Mouse (Mus musculus) gastrocnemius, adult 2 months (tissue): ENCODE data around the gene Tldc2. TPM values are rescaled to one million over a fixed set of nuclear protein-coding genes. Genes with fewer than 3 reads are reported as not detected.
A peak's percentile ranks its signal among the peaks of the same experiment; 100 is the strongest.

Experiments
- DNase-seq: peaks from one replicate; pipeline ENCODE4 v3.0.0; 2022
- H3K27ac ChIP-seq: fragments of 200-600 bp; 2 replicates; pipeline ENCODE4 v1.8.1; 2022; ENCODE audit warnings: mild to moderate bottlenecking
- H3K4me3 ChIP-seq: fragments of 200-600 bp; 2 replicates; pipeline ENCODE4 v1.8.1; 2022; ENCODE audit warnings: mild to moderate bottlenecking, moderate library complexity
- CTCF ChIP-seq: fragments of 200-600 bp; IDR thresholded peaks from 2 replicates; pipeline ENCODE4 v1.8.1; 2022; ENCODE audit warnings: antibody characterized with exemption, mild to moderate bottlenecking, moderate library complexity
- intact Hi-C: fragments of 180-260 bp; cut with DNase I; formaldehyde crosslinking; loops from one replicate; pipeline ENCODE4 v1.15.1; 2025
- total RNA-seq, 2 experiments: library from RNA; stranded (reverse); gene quantifications; 2 replicates each; pipeline ENCODE4 v1.2.3; 2021

Tldc2 gene
- total RNA-seq, 2 experiments from 2014 or later = not detected

GRCm38 (mm10) chr2:157064978-157065878 is 21.6 kb upstream of the Tldc2 start:
- intact Hi-C loops = no loop called here
- DNase-seq = peak; percentile 71
- H3K27ac ChIP-seq = peak overlapping the region; percentile 84

GRCm38 (mm10) chr2:157065879-157066226 is 21.0 kb upstream of the Tldc2 start:
- Histone ChIP-seq H3K27ac (peak overlapping the region; percentile 84), H3K4me3 (0 out of 2 replicates have a peak overlapping the region, but pooled peaks have one; percentile 3)
- intact Hi-C loops = no loop called here
- DNase-seq = peak; percentile 54
- no peak for TF ChIP-seq CTCF

More at GRCm38 (mm10) chr2:157064978-157065878, 21.6 kb upstream of the Tldc2 start:
- no peak for TF ChIP-seq CTCF
- H3K4me3 ChIP-seq = 0 out of 2 replicates have a peak overlapping the region, but pooled peaks have one; percentile 3

GRCm38 (mm10) chr2:157066731-157067430 is 20.0 kb upstream of the Tldc2 start:
- Histone ChIP-seq H3K27ac (peak overlapping the region; percentile 84), H3K4me3 (no peak overlapping the region)
- TF ChIP-seq CTCF = no peak
- intact Hi-C loops = no loop called here
- no peak for DNase-seq

GRCm38 (mm10) chr2:157068701-157069354 is 18.0 kb upstream of the Tldc2 start:
- DNase-seq = no peak
- intact Hi-C loops = no loop called here
- H3K27ac ChIP-seq = peak overlapping the region; percentile 81
- no peak for TF ChIP-seq CTCF
- peak overlapping the region; percentile 23 for H3K4me3 ChIP-seq

GRCm38 (mm10) chr2:157069355-157069735 is 17.5 kb upstream of the Tldc2 start:
- no peak for TF ChIP-seq CTCF
- intact Hi-C loops = no loop called here

GRCm38 (mm10) chr2:157069755-157070315 is 17.0 kb upstream of the Tldc2 start:
- intact Hi-C loops = no loop called here
- TF ChIP-seq CTCF = no peak
- Histone ChIP-seq H3K27ac (peak overlapping the region; percentile 81), H3K4me3 (peak overlapping the region; percentile 33; the same call in 1 of the 2 replicates)
- no peak for DNase-seq

More at GRCm38 (mm10) chr2:157069355-157069735, 17.5 kb upstream of the Tldc2 start:
- DNase-seq = peak; percentile 67
- Histone ChIP-seq H3K4me3 (peak overlapping the region; percentile 33), H3K27ac (peak overlapping the region; percentile 81)

- intact Hi-C loops = no loop called here
- no peak for TF ChIP-seq CTCF
- Histone ChIP-seq H3K27ac (peak overlapping the region; percentile 81), H3K4me3 (peak overlapping the region; percentile 42)
- DNase-seq = peak; percentile 44
Measured at GRCm38 (mm10) chr2:157070365-157070764, 16.5 kb upstream of the Tldc2 start.

GRCm38 (mm10) chr2:157071556-157071955 is 15.3 kb upstream of the Tldc2 start:
- peak; percentile 83 for DNase-seq
- H3K27ac ChIP-seq = peak overlapping the region; percentile 71
- no peak for TF ChIP-seq CTCF
- H3K4me3 ChIP-seq = no peak overlapping the region
- intact Hi-C loops = no loop called here

- Histone ChIP-seq H3K27ac (peak overlapping the region; percentile 71), H3K4me3 (no peak overlapping the region)
- intact Hi-C loops = no loop called here
- no peak for TF ChIP-seq CTCF
- DNase-seq = no peak
Measured at GRCm38 (mm10) chr2:157072316-157072990, 14.4 kb upstream of the Tldc2 start.

GRCm38 (mm10) chr2:157073378-157074052 is 13.3 kb upstream of the Tldc2 start:
- DNase-seq = no peak
- no peak for TF ChIP-seq CTCF
- H3K4me3 ChIP-seq = no peak overlapping the region
- H3K27ac ChIP-seq = peak overlapping the region; percentile 32
- intact Hi-C loops = no loop called here

- intact Hi-C loops = no loop called here
- Histone ChIP-seq H3K4me3 (no peak overlapping the region), H3K27ac (peak overlapping the region; percentile 32)
- TF ChIP-seq CTCF = no peak
- peak; percentile 66 for DNase-seq
Measured at GRCm38 (mm10) chr2:157074186-157074724, 12.6 kb upstream of the Tldc2 start.
